Mouse (Mus musculus) embryonic fibroblast, embryonic 13.5 days (primary cell): ENCODE measurements around the gene Ppp6r2. TPM values are rescaled to one million over a fixed set of nuclear protein-coding genes. Genes with fewer than 3 reads are reported as not detected.
A peak's percentile ranks its signal among the peaks of the same experiment; 100 is the strongest.

Experiments used
- H3K27ac ChIP-seq: 2 replicates; pipeline ENCODE4 v1.5.1; 2012; ENCODE audit warnings: low read length, control low read depth, inconsistent platforms; ENCODE audit not compliant: insufficient read depth
- H3K4me1 ChIP-seq: 2 replicates; pipeline ENCODE4 v1.6.1; 2011; ENCODE audit warnings: low read length; ENCODE audit not compliant: control insufficient read depth, insufficient read depth
- H3K4me3 ChIP-seq: 2 replicates; pipeline ENCODE4 v1.5.1; 2011; ENCODE audit warnings: mild to moderate bottlenecking, control low read depth, low read length; ENCODE audit not compliant: insufficient read depth
- CTCF ChIP-seq: IDR thresholded peaks from 2 replicates; pipeline ENCODE4 v1.5.1; 2011; ENCODE audit warnings: mild to moderate bottlenecking, control low read depth, low read length, moderate library complexity, borderline replicate concordance; ENCODE audit not compliant: insufficient read depth
- POLR2A ChIP-seq: IDR thresholded peaks from 2 replicates; pipeline ENCODE4 v1.6.1; 2011; ENCODE audit warnings: low read depth, mild to moderate bottlenecking, control low read depth, low read length, moderate library complexity
- polyA plus RNA-seq: library from polyadenylated mRNA; stranded (reverse); fragments of >200 nt; gene quantifications from 2 replicates; pipeline ENCODE4 v1.2.4, GENCODE M21; 2011; ENCODE audit warnings: low read depth; ENCODE audit not compliant: missing spikeins, insufficient read length

Ppp6r2 gene
- polyA plus RNA-seq, 1 experiment, result 43.1 TPM

DNA sequence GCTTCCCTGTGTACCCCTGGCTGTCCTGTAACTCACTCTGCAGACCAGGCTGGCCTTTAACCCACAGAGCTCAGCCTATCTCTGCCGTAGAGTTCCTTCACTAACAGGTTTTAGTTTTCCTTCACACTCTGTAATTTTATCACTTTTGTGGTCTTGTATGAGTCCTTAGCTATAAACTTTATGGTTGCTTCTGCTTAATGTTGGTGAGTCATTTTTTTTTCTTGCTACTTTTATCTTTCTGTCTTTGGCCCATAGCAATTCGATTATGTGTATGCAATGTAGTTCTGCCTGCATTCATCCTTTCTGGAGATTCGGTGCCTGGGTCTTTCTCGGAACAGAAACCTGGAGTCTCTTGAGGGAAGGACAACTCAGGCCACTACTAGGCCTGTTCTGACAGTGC is 3.9 kb upstream of the Ppp6r2 start:
- H3K27ac ChIP-seq, result no peak overlapping the region
- TF ChIP-seq CTCF (no peak), POLR2A (no peak)
- H3K4me3 ChIP-seq, result no peak overlapping the region
- no peaks in the 10 kb centered on the region for H3K4me1 ChIP-seq

GRCm38 (mm10) chr15:89209886-89210761 is 1.2 kb upstream of the Ppp6r2 start:
- peak overlapping the region; percentile 23 for H3K4me3 ChIP-seq
- TF ChIP-seq CTCF, result no peak
- TF ChIP-seq POLR2A, result no peak
- no peaks in the 10 kb centered on the region for H3K4me1 ChIP-seq
- H3K27ac ChIP-seq, result peak overlapping the region; percentile 39

DNA sequence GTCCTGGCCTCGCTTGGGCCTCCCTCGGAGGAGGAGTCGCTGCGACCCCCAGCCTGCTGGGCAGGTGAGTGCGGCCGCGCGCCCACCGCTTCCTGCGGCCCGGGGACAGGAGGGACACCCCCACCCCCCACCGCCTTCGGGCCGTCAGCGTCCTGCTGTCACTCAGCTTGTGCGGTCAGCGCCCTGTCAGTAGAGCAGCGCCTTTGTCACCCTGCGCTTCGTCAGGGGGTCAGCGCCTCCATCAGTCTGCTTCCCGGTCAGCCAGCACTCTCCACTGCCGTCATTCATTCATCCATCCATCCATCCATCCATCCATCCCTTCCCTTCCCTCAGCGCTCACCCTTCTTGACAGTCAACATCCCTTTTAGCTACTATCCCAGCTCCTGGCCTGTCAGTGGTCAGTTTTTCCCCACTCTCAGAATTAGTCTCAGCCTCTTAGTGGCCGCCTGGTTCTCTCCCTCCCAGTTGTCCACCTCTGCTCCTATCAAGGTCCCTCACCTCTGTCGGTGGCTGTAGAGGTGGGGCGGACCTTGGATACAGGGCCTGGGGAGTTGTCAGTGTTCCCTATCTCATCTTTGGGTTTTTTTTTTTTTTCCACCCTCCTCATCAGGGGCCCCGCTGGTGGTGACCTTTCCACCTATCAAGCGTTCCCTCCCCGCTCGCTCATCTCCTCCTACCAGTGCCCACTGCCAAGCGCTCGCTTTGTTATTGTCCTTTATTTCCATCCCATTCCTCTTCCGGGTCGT is 536 bp downstream of the Ppp6r2 start:
- TF ChIP-seq CTCF, result no peak
- no peak; the same call in 1 of the 2 replicates for TF ChIP-seq POLR2A
- H3K27ac ChIP-seq, result peak overlapping the region; percentile 23
- no peaks in the 10 kb centered on the region for H3K4me1 ChIP-seq
- peak overlapping the region; percentile 87 for H3K4me3 ChIP-seq

DNA sequence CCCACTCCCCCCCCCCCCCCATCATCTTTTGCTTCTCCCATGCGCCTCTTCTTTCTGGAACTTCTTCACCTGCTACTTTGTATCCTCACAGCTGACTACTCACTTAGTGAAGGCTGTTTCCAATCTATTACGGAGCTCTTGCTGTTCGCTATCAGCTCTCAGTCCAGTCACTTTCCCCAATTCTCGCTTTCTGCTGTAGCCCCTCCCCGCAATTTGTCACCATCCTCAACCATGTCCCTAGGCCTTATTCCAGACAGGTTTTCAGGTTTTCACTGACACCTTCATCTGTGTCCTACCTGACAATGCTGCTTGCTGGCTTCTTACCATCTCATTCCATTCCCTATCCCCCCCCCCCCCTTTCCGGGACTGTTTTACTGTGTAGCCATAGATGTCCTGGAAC is 1.1 kb downstream of the Ppp6r2 start:
- no peaks in the 10 kb centered on the region for H3K4me1 ChIP-seq
- TF ChIP-seq CTCF (no peak), POLR2A (no peak)
- H3K4me3 ChIP-seq, result peak overlapping the region; percentile 87; the same call in 1 of the 2 replicates
- no peak overlapping the region for H3K27ac ChIP-seq

GRCm38 (mm10) chr15:89213517-89213916 is 2.2 kb downstream of the Ppp6r2 start:
- no peak for TF ChIP-seq CTCF
- no peak for TF ChIP-seq POLR2A
- Histone ChIP-seq H3K4me3 (no peak overlapping the region), H3K4me1 (no peaks in the 10 kb centered on the region), H3K27ac (no peak overlapping the region)

GRCm38 (mm10) chr15:89214953-89215352 is 3.6 kb downstream of the Ppp6r2 start:
- no peak overlapping the region for H3K4me3 ChIP-seq
- no peaks in the 10 kb centered on the region for H3K4me1 ChIP-seq
- no peak overlapping the region for H3K27ac ChIP-seq
- no peak for TF ChIP-seq CTCF
- TF ChIP-seq POLR2A, result no peak

DNA sequence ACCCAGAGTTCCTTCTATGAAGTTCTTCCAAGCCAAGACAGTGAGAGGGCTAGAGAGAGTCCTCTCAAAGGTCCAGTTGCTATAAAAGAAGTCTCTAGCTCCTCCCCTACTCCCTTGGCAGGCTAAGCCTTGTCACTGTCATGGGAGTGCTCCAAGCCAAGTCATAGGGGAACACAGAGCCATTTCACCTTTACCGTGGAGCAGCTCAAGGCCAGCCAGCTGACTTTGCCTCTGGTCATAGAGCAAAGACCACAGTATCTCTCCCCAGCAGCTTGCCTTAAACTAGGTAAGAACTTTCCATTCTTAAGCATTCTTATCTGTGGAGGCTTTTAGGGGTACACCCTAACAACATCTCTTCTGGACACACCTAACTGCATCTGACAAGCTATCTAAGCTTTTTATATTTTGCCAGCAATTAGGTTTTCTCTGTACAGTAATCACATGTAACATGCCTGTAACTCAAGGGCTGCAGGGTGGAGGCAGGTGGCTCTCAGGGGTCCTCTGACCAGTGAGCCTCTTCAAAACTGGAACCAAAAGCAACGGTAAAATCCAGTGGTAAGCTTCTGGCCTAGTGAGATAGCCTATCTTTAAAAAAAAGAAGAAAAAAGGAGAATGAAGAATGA is 4.4 kb downstream of the Ppp6r2 start:
- TF ChIP-seq CTCF (no peak), POLR2A (no peak)
- Histone ChIP-seq H3K4me1 (no peaks in the 10 kb centered on the region), H3K4me3 (no peak overlapping the region), H3K27ac (no peak overlapping the region)

GRCm38 (mm10) chr15:89233586-89233985 is 22.2 kb downstream of the Ppp6r2 start:
- no peak for TF ChIP-seq POLR2A
- no peak for TF ChIP-seq CTCF
- Histone ChIP-seq H3K4me3 (no peak overlapping the region), H3K27ac (no peak overlapping the region), H3K4me1 (no peaks in the 10 kb centered on the region)

GRCm38 (mm10) chr15:89234052-89234451 is 22.7 kb downstream of the Ppp6r2 start:
- Histone ChIP-seq H3K4me1 (no peaks in the 10 kb centered on the region), H3K27ac (no peak overlapping the region), H3K4me3 (no peak overlapping the region)
- TF ChIP-seq CTCF, result no peak
- no peak for TF ChIP-seq POLR2A
